Comparison of ENCODE assay signal across 29 mouse cellular contexts in genomic region chrX:9350327-9350726, GRCm38 (mm10). TPM values are rescaled to one million over a fixed set of nuclear protein-coding genes. Genes with fewer than 3 reads are reported as not detected.
"Had no signal": no experiment of that assay in that cellular context is flagged by ENCODE, and none has a peak within 500 bp of the region (broad histone marks: within the 10 kb centered on the region; RNA-seq: fewer than 3 reads in every experiment).

TSS of gene H2al1k (plus strand) at chrX:9350627.

RNA-seq across cellular contexts. Expression of gene H2al1k, which starts in this region (rescaled TPM):
- total RNA-seq: common myeloid progenitor, adult 5-6 weeks; forebrain, postnatal 0 days; gastrocnemius, adult 18-20 months; gastrocnemius, adult 2 months; gastrocnemius, adult 8-10 months; gastrocnemius, postnatal 10 days; gastrocnemius, postnatal 14 days; gastrocnemius, postnatal 25 days; gastrocnemius, postnatal 36 days; gastrocnemius, postnatal 4 days; granulocyte monocyte progenitor cell, adult 5-6 weeks; heart, adult 18-20 months; heart, adult 2 months; heart, adult 8-10 months had no signal
- polyA plus RNA-seq: cortical plate, adult 2 months; embryonic facial prominence, embryonic 10.5 days; embryonic facial prominence, embryonic 11.5 days; embryonic facial prominence, embryonic 12.5 days; embryonic facial prominence, embryonic 13.5 days; embryonic facial prominence, embryonic 14.5 days; embryonic facial prominence, embryonic 15.5 days; erythroblast, embryonic 14.5 days; forebrain, embryonic 10.5 days; forebrain, embryonic 11.5 days; forebrain, embryonic 13.5 days; forebrain, embryonic 14.5 days; forebrain, embryonic 15.5 days; forebrain, embryonic 16.5 days; forebrain, postnatal 0 days; frontal cortex, adult 2 months; heart, adult 2 months had no signal
